Mouse (Mus musculus) C2C12 (cell line): ENCODE measurements at regions not wholly inside any gene's neighbourhood (a gene's known extent, or its start where the extent isn't known, plus 50 kb on each side); places are given as distances from the start of the nearest gene placed in this dataset.

Source experiments
- H3K27me3 ChIP-seq: one replicate; pipeline ENCODE4 v1.6.1; 2011; ENCODE audit not compliant: control insufficient read depth, insufficient read depth, insufficient read length
- H3K36me3 ChIP-seq: one replicate; pipeline ENCODE4 v1.6.1; 2011; ENCODE audit not compliant: control insufficient read depth, insufficient read depth
- H3K4me3 ChIP-seq: one replicate; pipeline ENCODE4 v1.5.1; 2011; ENCODE audit warnings: mild to moderate bottlenecking, control low read depth; ENCODE audit not compliant: poor library complexity, insufficient read depth, severe bottlenecking
- H3K79me2 ChIP-seq: one replicate; pipeline ENCODE4 v1.6.1; 2011; ENCODE audit not compliant: control insufficient read depth, insufficient read depth
- H3K79me3 ChIP-seq: one replicate; pipeline ENCODE4 v1.6.1; 2011; ENCODE audit warnings: low read depth, control low read depth
- H3ac ChIP-seq: one replicate; pipeline ENCODE3; 2011; ENCODE audit warnings: low read depth; ENCODE audit not compliant: control insufficient read depth, insufficient read length
- CEBPB ChIP-seq: IDR thresholded peaks from one replicate; pipeline ENCODE4 v1.6.1; 2011; ENCODE audit warnings: low read depth, mild to moderate bottlenecking, control low read depth, moderate library complexity
- CTCF ChIP-seq: IDR thresholded peaks from one replicate; pipeline ENCODE4 v1.5.1; 2011; ENCODE audit not compliant: control insufficient read depth, insufficient read depth, insufficient read length
- FOSL1 ChIP-seq: IDR thresholded peaks from one replicate; pipeline ENCODE4 v1.8.0; 2011; ENCODE audit warnings: mild to moderate bottlenecking, low read length; ENCODE audit not compliant: poor library complexity, insufficient read depth, severe bottlenecking
- MAX ChIP-seq: IDR thresholded peaks from one replicate; pipeline ENCODE4 v1.6.1; 2011; ENCODE audit warnings: mild to moderate bottlenecking, control low read depth
- MYOD1 ChIP-seq: IDR thresholded peaks from one replicate; pipeline ENCODE4 v1.6.1; 2011; ENCODE audit warnings: low read depth; ENCODE audit not compliant: control insufficient read depth, insufficient read length
- MYOG ChIP-seq: IDR thresholded peaks from one replicate; pipeline ENCODE4 v1.6.1; 2011; ENCODE audit not compliant: control insufficient read depth, insufficient read length; ENCODE audit errors: extremely low read depth
- USF1 ChIP-seq: IDR thresholded peaks from one replicate; pipeline ENCODE4 v1.6.1; 2011; ENCODE audit warnings: low read depth, mild to moderate bottlenecking, control low read depth, moderate library complexity

GRCm38 (mm10) chr8:90064381-90064780, 283.8 kb downstream of the Tox3 start:
- Histone ChIP-seq H3K4me3 (no peak overlapping the region), H3K27me3 (no peaks in the 10 kb centered on the region), H3ac (no peak overlapping the region), H3K79me2 (no peaks in the 10 kb centered on the region), H3K36me3 (no peaks in the 10 kb centered on the region), H3K79me3 (no peaks in the 10 kb centered on the region)
- TF ChIP-seq USF1, result no peak

GRCm38 (mm10) chr8:90063291-90063690, 284.9 kb downstream of the Tox3 start:
- no peak overlapping the region for H3K4me3 ChIP-seq
- no peaks in the 10 kb centered on the region for H3K27me3 ChIP-seq
- no peak for TF ChIP-seq FOSL1
- no peak for TF ChIP-seq MAX
- TF ChIP-seq USF1, result no peak
- no peak for TF ChIP-seq CEBPB
- TF ChIP-seq CTCF, result no peak
- no peak for TF ChIP-seq MYOG
- TF ChIP-seq MYOD1, result no peak

GRCm38 (mm10) chr8:90058631-90059166, 289.4 kb downstream of the Tox3 start:
- no peaks in the 10 kb centered on the region for H3K36me3 ChIP-seq
- no peaks in the 10 kb centered on the region for H3K79me2 ChIP-seq
- H3K79me3 ChIP-seq, result no peaks in the 10 kb centered on the region
- no peak for TF ChIP-seq CTCF
- no peak for TF ChIP-seq MAX
- no peak for TF ChIP-seq MYOD1
- no peak for TF ChIP-seq MYOG
- no peak for TF ChIP-seq FOSL1
- TF ChIP-seq CEBPB, result no peak
- TF ChIP-seq USF1, result no peak
- no peak overlapping the region for H3ac ChIP-seq
- no peaks in the 10 kb centered on the region for H3K27me3 ChIP-seq
- no peak overlapping the region for H3K4me3 ChIP-seq

More at GRCm38 (mm10) chr8:90063291-90063690, 284.9 kb downstream of the Tox3 start:
- Histone ChIP-seq H3K36me3 (no peaks in the 10 kb centered on the region), H3K79me2 (no peaks in the 10 kb centered on the region), H3K79me3 (no peaks in the 10 kb centered on the region), H3ac (no peak overlapping the region)

GRCm38 (mm10) chr8:90056331-90056730, 291.8 kb downstream of the Tox3 start:
- Histone ChIP-seq H3K36me3 (no peaks in the 10 kb centered on the region), H3ac (no peak overlapping the region), H3K27me3 (no peaks in the 10 kb centered on the region), H3K79me3 (no peaks in the 10 kb centered on the region), H3K4me3 (no peak overlapping the region), H3K79me2 (no peaks in the 10 kb centered on the region)
- no peak for TF ChIP-seq MYOG
- no peak for TF ChIP-seq MYOD1
- TF ChIP-seq USF1, result no peak
- no peak for TF ChIP-seq CTCF
- TF ChIP-seq MAX, result no peak
- TF ChIP-seq FOSL1, result no peak
- TF ChIP-seq CEBPB, result no peak

- TF ChIP-seq FOSL1 (no peak), MYOG (no peak), CTCF (no peak), MAX (no peak), USF1 (no peak), CEBPB (no peak), MYOD1 (no peak)
Observed at GRCm38 (mm10) chr8:90046779-90047178, 301.4 kb downstream of the Tox3 start.

GRCm38 (mm10) chr8:90036436-90036835, 311.7 kb downstream of the Tox3 start:
- H3K4me3 ChIP-seq, result no peak overlapping the region

More at GRCm38 (mm10) chr8:90046779-90047178, 301.4 kb downstream of the Tox3 start:
- H3K79me3 ChIP-seq, result no peaks in the 10 kb centered on the region
- H3ac ChIP-seq, result no peak overlapping the region
- H3K36me3 ChIP-seq, result no peaks in the 10 kb centered on the region
- no peaks in the 10 kb centered on the region for H3K27me3 ChIP-seq
- H3K79me2 ChIP-seq, result no peaks in the 10 kb centered on the region
- no peak overlapping the region for H3K4me3 ChIP-seq

More at GRCm38 (mm10) chr8:90036436-90036835, 311.7 kb downstream of the Tox3 start:
- Histone ChIP-seq H3K36me3 (no peaks in the 10 kb centered on the region), H3ac (no peak overlapping the region), H3K27me3 (no peaks in the 10 kb centered on the region), H3K79me2 (no peaks in the 10 kb centered on the region), H3K79me3 (no peaks in the 10 kb centered on the region)
- TF ChIP-seq USF1, result no peak
- no peak for TF ChIP-seq MYOG
- no peak for TF ChIP-seq CTCF
- no peak for TF ChIP-seq CEBPB
- TF ChIP-seq MYOD1, result no peak
- no peak for TF ChIP-seq FOSL1
- no peak for TF ChIP-seq MAX
